In the genomic region with DNA sequence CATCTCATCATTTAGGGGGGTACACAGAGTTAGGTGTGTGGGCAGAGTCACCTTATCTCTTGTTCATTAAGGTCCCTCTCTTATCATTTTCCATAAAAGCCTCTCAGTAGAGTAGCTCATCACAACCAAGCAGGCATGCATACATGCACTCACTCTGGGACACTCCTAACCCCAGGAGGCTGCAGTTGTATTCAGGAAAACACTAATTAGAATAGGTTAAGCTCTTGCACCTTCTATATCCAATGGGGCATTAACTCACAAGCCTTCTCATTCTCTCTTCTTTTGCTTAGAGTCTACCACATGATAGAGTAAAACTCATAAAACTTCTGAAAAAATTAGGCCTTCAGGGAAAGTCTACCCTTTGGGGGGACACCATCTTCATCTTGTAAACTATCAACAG, we compare ENCODE assay signal across 43 mouse cellular contexts. TPM values are rescaled to one million over a fixed set of nuclear protein-coding genes. Genes with fewer than 3 reads are reported as not detected.
"Had no signal": no experiment of that assay in that cellular context is flagged by ENCODE, and none has a peak within 500 bp of the region (broad histone marks: within the 10 kb centered on the region; RNA-seq: fewer than 3 reads in every experiment).

TSS of gene Olfr358 (minus strand) at position 101 of the 400 bp plus-strand sequence.

- H3K9ac ChIP-seq: heart, embryonic 12.5 days; heart, embryonic 13.5 days; heart, embryonic 15.5 days; hindbrain, embryonic 12.5 days; hindbrain, embryonic 13.5 days; hindbrain, embryonic 14.5 days; hindbrain, embryonic 15.5 days; intestine, embryonic 15.5 days; kidney, embryonic 15.5 days had no signal

- H3K27ac ChIP-seq: heart, embryonic 10.5 days; heart, embryonic 13.5 days; heart, embryonic 15.5 days; hindbrain, embryonic 10.5 days; hindbrain, embryonic 12.5 days; hindbrain, embryonic 13.5 days; hindbrain, embryonic 14.5 days; hindbrain, embryonic 15.5 days; hindbrain, postnatal 0 days; intestine, embryonic 15.5 days; kidney, embryonic 15.5 days; kidney, postnatal 0 days; layer of hippocampus, adult 2 months had no signal

- H3K9me3 ChIP-seq: heart, embryonic 15.5 days; hindbrain, embryonic 15.5 days; intestine, embryonic 15.5 days; kidney, embryonic 15.5 days had no signal

- H3K4me3 ChIP-seq: heart, embryonic 10.5 days; heart, embryonic 12.5 days; heart, embryonic 13.5 days; heart, embryonic 15.5 days; hindbrain, embryonic 10.5 days; hindbrain, embryonic 12.5 days; hindbrain, embryonic 13.5 days; hindbrain, embryonic 15.5 days; intestine, embryonic 15.5 days; kidney, embryonic 15.5 days; layer of hippocampus, adult 2 months had no signal

- H3K4me1 ChIP-seq: heart, embryonic 10.5 days; heart, embryonic 12.5 days; heart, embryonic 13.5 days; heart, embryonic 15.5 days; hindbrain, embryonic 10.5 days; hindbrain, embryonic 12.5 days; hindbrain, embryonic 13.5 days; hindbrain, embryonic 15.5 days; intestine, embryonic 15.5 days; kidney, embryonic 15.5 days had no signal

- H3K36me3 ChIP-seq: heart, embryonic 10.5 days; heart, embryonic 12.5 days; heart, embryonic 13.5 days; heart, embryonic 15.5 days; hindbrain, embryonic 10.5 days; hindbrain, embryonic 12.5 days; hindbrain, embryonic 13.5 days; hindbrain, embryonic 15.5 days; intestine, embryonic 15.5 days; kidney, embryonic 15.5 days had no signal

- H3K4me2 ChIP-seq: heart, embryonic 11.5 days; heart, embryonic 12.5 days; heart, embryonic 13.5 days; heart, embryonic 15.5 days; hindbrain, embryonic 12.5 days; hindbrain, embryonic 13.5 days; hindbrain, embryonic 14.5 days; hindbrain, embryonic 15.5 days; intestine, embryonic 15.5 days; kidney, embryonic 15.5 days had no signal

- ATAC-seq: hindbrain, embryonic 16.5 days; hindbrain, postnatal 0 days; inflammation-experienced regulatory T-cells, adult 6 months; intestine, embryonic 15.5 days; intestine, embryonic 16.5 days; intestine, postnatal 0 days had no signal

- H3K27me3 ChIP-seq: heart, embryonic 12.5 days; heart, embryonic 13.5 days; heart, embryonic 15.5 days; hindbrain, embryonic 12.5 days; hindbrain, embryonic 13.5 days; hindbrain, embryonic 15.5 days; intestine, embryonic 15.5 days; kidney, embryonic 15.5 days had no signal

- DNase-seq: heart, postnatal 10 days; heart, postnatal 14 days; heart, postnatal 36 days; heart, postnatal 4 days; kidney, adult 11 months; kidney, adult 18-20 months; kidney, adult 2 months; kidney, adult 8-10 months; kidney, adult 9 months; kidney, postnatal 10 days; kidney, postnatal 14 days; kidney, postnatal 25 days; kidney, postnatal 36 days; kidney, postnatal 4 days; layer of hippocampus, adult 9-11 months; layer of hippocampus, postnatal 36 days had no signal

RNA-seq across cellular contexts. Expression of gene Olfr358, which starts in this region (rescaled TPM):
- polyA plus RNA-seq: heart, embryonic 10.5 days; heart, embryonic 11.5 days; heart, embryonic 12.5 days; heart, embryonic 13.5 days; heart, embryonic 14.5 days; heart, embryonic 15.5 days; heart, embryonic 16.5 days; heart, postnatal 0 days; hindbrain, embryonic 10.5 days; hindbrain, embryonic 11.5 days; hindbrain, embryonic 12.5 days; hindbrain, embryonic 13.5 days; hindbrain, embryonic 14.5 days; hindbrain, embryonic 15.5 days; hindbrain, embryonic 16.5 days; hindbrain, postnatal 0 days; inflammation-experienced regulatory T-cells, adult 6 months; intestine, embryonic 14.5 days; intestine, embryonic 15.5 days; intestine, embryonic 16.5 days; intestine, postnatal 0 days; kidney, adult 2 months; kidney, embryonic 14.5 days; kidney, embryonic 15.5 days; kidney, embryonic 16.5 days; kidney, postnatal 0 days; large intestine, adult 2 months had no signal
